Mouse (Mus musculus) adrenal gland, postnatal 14 days (tissue): Measurements from ENCODE around the gene Zfand3. TPM values are rescaled to one million over a fixed set of nuclear protein-coding genes. Genes with fewer than 3 reads are reported as not detected.

Source experiments
- DNase-seq: peaks from one replicate; pipeline ENCODE4 v3.0.0; 2021; ENCODE audit warnings: mixed read lengths
- total RNA-seq: library from RNA; stranded (reverse); gene quantifications from 2 replicates; pipeline ENCODE4 v1.2.3, GENCODE M21; 2021

Zfand3 gene
- total RNA-seq, 1 experiment from 2014 or later = 126 TPM

GRCm38 (mm10) chr17:30053463-30053862 is 48.9 kb downstream of the Zfand3 start:
- DNase-seq = no peak

- no peak for DNase-seq
Measured at GRCm38 (mm10) chr17:30053871-30054270, 49.3 kb downstream of the Zfand3 start.

GRCm38 (mm10) chr17:30056226-30056625 is 51.7 kb downstream of the Zfand3 start:
- peak; percentile 48 for DNase-seq

GRCm38 (mm10) chr17:30058594-30058993 is 54.1 kb downstream of the Zfand3 start:
- no peak for DNase-seq

- DNase-seq = peak; percentile 20
Measured at GRCm38 (mm10) chr17:30059066-30059465, 54.5 kb downstream of the Zfand3 start.

- no peak for DNase-seq
Measured at GRCm38 (mm10) chr17:30061100-30061837, 56.7 kb downstream of the Zfand3 start.

GRCm38 (mm10) chr17:30063849-30064248 is 59.3 kb downstream of the Zfand3 start:
- DNase-seq = no peak

GRCm38 (mm10) chr17:30064746-30065145 is 60.2 kb downstream of the Zfand3 start:
- DNase-seq = no peak

- DNase-seq = no peak
Measured at GRCm38 (mm10) chr17:30069776-30070175, 65.2 kb downstream of the Zfand3 start.

GRCm38 (mm10) chr17:30070631-30071030 is 66.1 kb downstream of the Zfand3 start:
- DNase-seq = no peak

GRCm38 (mm10) chr17:30072613-30073012 is 68.1 kb downstream of the Zfand3 start:
- DNase-seq = peak; percentile 26

- no peak for DNase-seq
Measured at GRCm38 (mm10) chr17:30075896-30076295, 71.4 kb downstream of the Zfand3 start.

GRCm38 (mm10) chr17:30084007-30084406 is 79.5 kb downstream of the Zfand3 start:
- no peak for DNase-seq

GRCm38 (mm10) chr17:30086695-30087094 is 82.2 kb downstream of the Zfand3 start:
- DNase-seq = no peak

GRCm38 (mm10) chr17:30088431-30088830 is 83.9 kb downstream of the Zfand3 start:
- no peak for DNase-seq

- DNase-seq = no peak
Measured at GRCm38 (mm10) chr17:30090416-30090815, 85.9 kb downstream of the Zfand3 start.

- DNase-seq = no peak
Measured at GRCm38 (mm10) chr17:30093148-30093749, 88.7 kb downstream of the Zfand3 start.

- no peak for DNase-seq
Measured at GRCm38 (mm10) chr17:30097156-30097555, 92.6 kb downstream of the Zfand3 start.

- DNase-seq = no peak
Measured at GRCm38 (mm10) chr17:30097677-30098076, 93.1 kb downstream of the Zfand3 start.

- no peak for DNase-seq
Measured at GRCm38 (mm10) chr17:30099670-30100069, 95.1 kb downstream of the Zfand3 start.

- DNase-seq = no peak
Measured at GRCm38 (mm10) chr17:30101801-30102200, 97.3 kb downstream of the Zfand3 start.

- DNase-seq = no peak
Measured at GRCm38 (mm10) chr17:30103005-30103404, 98.5 kb downstream of the Zfand3 start.

GRCm38 (mm10) chr17:30103641-30104165 is 99.2 kb downstream of the Zfand3 start:
- no peak for DNase-seq

GRCm38 (mm10) chr17:30105369-30105768 is 100.8 kb downstream of the Zfand3 start:
- peak; percentile 25 for DNase-seq
